Mouse (Mus musculus) frontal cortex, postnatal 36 days (tissue): ENCODE data around the gene Slc36a2.
A peak's percentile ranks its signal among the peaks of the same experiment; 100 is the strongest.

Source experiments
- DNase-seq, 2 experiments: peaks; one replicate each; pipeline ENCODE4 v3.0.0; 2022; ENCODE audit warnings: low spot score in 2 of 2

Gene Slc36a2

DNA sequence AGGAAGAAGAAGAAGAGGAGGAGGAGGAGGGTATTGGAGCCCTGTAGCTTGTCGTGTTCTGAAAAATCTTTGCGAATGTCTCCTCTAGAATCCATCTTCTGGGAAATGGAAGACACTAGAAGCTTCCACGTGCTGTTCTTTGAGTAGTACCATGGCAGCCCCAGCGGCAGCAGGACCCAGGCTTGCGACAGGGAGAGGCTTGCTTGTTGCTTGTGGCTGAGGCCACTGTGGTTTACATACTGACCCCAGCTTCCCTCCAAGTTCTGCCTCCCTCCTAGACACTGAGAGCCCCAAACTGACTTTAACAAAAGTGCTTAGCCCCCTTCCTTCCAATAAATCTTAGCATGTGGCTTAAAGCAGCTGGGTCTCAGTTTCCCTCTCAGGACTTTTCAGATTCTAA, 631 bp downstream of the Slc36a2 start:
- DNase-seq = no peak

DNA sequence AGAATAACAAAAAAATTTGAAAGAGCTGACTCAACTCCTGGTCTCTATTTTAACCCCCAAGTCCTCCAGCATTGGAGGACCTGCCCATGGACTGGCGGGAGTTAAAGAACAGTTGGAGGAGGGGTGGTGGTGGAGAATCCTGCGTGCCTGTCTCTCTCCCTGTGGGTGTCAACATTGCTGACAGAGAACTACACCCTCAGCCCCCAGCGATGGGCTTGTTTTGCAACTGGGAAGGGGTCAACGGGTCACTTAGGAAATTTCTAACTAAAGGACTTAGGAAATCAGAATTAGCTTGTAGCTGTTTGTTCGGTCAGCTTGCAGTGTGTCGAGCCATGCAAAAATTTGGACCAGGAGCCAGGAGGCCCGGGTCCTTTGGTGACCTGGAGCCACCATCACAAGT, 1.8 kb downstream of the Slc36a2 start:
- DNase-seq = no peak

DNA sequence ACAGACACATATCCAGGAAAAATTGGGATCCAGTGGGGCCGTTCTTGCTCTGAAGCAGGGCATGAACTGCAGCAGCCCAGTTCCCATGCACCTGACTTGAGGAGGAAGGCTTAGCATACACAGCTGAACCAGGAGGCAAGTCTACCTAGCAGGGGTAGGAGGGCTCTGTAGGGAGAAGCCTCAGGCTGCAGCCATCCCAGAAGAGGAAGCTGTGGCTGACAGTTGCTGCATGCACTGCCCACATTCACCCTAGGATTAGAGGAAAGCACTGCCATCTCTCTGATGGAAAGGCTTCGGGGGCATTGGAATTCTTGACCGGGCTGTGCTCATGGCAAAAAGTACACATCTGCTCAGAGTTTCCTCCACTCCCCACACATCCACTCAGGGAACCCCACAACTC, 5.0 kb downstream of the Slc36a2 start:
- no peak for DNase-seq

- DNase-seq = no peak
Measured at GRCm38 (mm10) chr11:55178830-55179229, 6.0 kb downstream of the Slc36a2 start.

- no peak for DNase-seq
Measured at GRCm38 (mm10) chr11:55170501-55170900, 14.4 kb downstream of the Slc36a2 start.

GRCm38 (mm10) chr11:55168914-55169313, 16.0 kb downstream of the Slc36a2 start:
- DNase-seq = no peak

DNA sequence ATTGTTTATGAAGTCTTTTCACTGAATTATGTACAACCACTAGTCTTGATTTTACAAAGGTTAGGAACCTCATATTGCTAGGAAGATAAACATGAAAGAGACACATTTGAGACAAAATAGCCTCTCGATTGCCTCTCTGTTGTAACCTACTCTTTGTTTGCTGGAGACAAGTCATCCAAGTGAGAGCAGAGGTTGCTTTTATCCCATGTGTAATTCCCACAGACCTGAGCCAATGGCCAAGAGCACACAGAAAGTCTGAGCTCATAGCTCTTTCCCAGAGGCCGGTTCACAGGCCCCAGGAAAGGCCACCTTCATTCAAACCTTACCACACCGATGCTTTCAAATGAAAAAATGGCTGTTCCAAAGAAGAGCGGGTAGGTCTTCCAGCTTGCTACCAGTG, 16.4 kb downstream of the Slc36a2 start:
- DNase-seq = no peak

DNA sequence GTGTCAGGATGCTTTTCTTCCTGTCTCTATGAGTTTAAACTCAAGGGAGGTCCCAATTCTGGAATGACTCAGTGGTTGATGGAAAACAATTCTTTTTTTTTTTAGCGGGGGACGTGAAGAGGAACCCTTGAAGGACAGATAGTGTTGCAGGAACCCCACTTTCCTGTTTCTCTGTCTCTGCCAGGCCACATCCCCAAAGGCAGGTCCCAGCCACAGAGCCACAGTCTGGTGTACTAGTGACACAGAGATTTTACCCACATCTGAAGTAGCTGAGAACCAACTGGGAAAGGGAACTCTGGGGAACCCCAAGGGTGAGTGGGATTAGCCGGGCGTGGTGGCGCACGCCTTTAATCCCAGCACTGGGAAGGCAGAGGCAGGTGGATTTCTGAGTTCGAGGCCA, 19.1 kb downstream of the Slc36a2 start:
- DNase-seq = no peak

DNA sequence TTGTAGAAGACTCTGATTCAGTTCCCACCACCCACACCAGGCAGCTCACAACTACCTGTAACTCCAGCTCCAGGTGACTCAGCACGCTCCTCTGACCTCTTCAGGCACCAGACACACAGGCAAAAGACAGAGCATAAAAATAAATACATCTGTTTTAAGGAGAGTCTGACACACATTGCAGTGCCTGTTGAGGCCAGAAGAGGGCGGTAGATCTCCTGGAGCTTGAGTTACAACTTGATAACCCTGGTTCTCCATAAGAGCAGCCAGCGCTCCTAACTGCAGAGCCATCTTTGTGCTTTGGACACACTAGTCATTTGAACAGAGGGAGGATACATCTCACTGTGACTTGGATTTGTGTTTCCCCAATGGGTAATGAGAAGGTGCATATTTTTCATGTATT, 20.2 kb downstream of the Slc36a2 start:
- DNase-seq = peak; percentile 36 to 72

- peak; percentile 58 to 74 for DNase-seq
Measured at GRCm38 (mm10) chr11:55162670-55163069, 22.2 kb downstream of the Slc36a2 start.

DNA sequence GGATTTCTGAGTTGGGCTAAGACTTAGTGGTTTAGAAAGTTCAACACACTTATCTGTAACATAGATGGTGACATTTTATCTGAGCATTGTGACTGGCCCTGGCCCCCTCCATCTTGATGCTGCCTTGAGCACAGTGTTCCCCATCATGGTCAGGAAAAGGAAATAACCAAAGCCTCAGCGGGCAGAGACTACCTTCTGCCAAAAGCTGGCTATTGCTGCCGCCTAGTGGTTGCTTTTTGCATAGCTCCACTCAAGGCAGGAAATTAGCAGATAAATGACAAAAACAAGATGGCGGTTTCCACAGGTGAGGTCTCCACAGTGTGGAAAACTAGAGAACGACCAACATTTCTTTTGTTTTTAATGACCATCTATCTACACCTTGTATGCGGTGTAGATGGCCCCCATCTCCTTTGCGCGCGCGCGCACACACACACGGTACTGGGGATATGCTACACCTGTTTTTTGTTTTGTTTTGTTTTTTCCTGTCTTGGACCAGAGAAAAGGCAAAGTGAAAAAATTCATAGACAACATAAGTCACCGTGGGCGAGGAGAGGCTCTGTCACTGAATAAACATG, 26.0 kb downstream of the Slc36a2 start:
- peak; percentile 83 to 88 for DNase-seq

DNA sequence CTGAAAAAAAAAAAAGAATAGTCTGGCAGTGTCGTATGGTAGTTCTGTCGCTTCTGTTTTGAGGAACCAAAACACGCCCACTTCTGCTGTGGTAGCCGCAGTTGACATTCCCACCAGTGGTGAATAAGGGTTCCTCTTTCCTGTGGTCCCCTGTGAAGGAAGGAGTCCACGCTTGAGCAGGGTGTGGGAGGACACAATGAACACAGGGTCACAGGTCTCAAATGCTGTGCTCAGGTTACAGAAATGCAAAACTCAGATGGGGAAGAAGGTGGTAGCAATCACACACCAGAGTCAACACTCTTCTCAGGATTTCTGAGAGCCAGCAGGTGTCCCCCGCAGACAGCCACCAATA, 29.8 kb downstream of the Slc36a2 start:
- no peak for DNase-seq

DNA sequence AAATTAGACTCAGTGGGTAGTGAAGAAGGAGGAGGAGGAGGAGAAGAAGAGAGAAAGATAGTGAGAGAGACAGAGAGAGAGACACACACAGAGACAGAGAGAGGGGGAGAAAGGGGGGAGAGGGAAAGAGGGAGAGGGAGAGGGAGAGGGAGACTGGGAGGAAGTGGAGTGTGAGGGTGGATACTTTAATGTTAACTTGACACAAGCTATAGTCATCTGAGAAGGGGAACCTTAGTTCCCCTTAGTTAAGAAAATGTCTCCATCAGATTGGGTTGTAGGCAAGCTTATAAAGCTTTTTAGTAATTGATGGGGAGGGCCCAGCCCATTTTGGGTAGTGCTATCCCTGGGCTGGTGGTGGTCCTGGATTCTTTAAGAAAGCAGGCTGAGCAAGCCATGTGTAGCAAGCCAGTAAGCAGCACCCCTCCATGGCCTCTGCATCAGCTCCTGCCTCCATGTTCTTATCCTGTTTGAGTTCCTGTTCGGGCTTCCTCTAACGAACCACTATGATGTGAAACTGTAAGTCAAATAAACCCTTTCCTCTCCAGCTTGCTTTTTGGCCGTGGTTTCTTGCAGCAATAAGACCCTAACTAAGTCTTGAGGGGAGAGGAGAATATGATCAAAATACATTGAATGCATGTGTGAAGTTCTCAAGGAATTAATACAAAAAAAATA, 30.3 kb downstream of the Slc36a2 start:
- no peak for DNase-seq

- no peak for DNase-seq
Measured at GRCm38 (mm10) chr11:55151608-55152007, 33.3 kb downstream of the Slc36a2 start, which contains the start of gene Slc36a3. Slc36a3 (minus strand) TSS chr11:55151708.

DNA sequence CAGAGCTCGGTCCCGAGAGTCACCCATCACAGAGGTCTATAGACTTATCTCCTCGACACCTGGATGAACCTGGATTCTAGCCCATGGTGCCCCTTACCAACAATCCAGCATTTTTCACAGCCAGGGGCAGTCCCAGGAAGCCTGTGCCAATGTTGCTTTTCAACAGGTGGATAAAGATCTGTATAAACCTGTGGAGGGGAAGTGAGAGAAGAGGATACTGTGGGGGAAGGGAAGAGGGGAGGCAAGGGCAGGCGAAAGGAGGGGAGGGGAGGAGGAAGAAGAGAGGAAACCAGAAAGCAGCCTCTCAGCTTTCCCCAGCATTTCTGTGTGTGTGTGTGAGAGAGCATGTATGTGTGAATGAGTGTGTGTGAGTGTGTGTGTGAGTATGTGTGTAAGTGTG, 36.4 kb downstream of the Slc36a2 start:
- DNase-seq = no peak

DNA sequence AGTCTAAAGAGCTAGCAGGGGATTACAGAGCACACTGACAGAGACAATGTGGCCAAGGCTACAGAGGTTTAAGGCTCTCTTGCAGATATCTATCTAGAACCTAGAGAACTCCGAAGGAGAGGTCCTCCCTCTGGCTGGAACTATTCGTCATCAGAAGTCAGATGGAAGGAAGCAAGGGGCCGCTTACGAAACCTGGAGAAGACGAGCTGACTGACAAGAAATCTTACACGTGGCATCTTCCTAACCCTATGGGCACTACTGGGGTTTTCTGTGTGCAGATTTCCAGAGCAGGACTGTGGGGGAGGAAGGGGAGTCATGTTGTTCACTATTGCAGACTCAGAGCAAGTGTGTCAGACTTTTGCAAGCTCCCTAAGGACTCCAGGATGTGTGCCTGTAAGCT, 37.5 kb downstream of the Slc36a2 start:
- DNase-seq = no peak

DNA sequence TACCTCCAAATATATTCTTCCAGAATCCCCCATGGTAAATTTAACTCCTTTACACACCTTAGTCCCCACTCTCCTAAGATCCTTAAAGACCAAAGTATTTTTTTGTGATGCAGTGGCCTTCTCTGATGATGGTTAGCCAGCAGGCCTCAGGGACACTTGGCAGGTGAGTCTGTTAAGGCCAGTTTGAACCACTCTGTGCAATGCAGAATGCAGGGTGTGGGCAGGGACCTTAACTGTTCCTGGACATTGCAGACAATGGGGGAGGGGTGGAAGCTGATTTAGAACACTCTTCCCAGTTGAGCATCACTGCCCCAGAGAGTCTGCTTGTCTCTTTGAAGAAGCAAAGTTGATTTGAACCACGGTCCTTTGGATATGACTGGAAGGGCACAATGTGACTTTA, 38.0 kb downstream of the Slc36a2 start:
- no peak for DNase-seq

DNA sequence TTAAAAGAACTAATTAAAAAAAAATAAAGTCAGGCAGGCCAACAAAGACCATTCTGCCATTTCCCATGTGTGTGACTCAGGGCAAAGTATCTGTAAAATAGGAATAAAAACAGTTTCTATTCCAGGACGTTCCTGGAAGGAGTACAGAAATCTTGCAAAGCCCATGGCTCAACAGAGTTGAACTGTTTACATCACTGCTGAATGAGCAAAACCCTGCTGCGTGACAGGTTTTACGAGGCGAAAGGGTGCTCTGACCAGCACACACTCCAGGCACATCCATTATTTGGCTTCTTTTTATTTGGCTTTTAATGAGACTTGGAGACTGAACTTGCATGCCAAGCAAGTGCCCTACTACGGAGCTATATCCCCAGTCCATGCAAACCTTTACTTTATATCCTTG, 40.9 kb downstream of the Slc36a2 start:
- DNase-seq = no peak

GRCm38 (mm10) chr11:55141502-55141901, 43.4 kb downstream of the Slc36a2 start:
- no peak for DNase-seq

DNA sequence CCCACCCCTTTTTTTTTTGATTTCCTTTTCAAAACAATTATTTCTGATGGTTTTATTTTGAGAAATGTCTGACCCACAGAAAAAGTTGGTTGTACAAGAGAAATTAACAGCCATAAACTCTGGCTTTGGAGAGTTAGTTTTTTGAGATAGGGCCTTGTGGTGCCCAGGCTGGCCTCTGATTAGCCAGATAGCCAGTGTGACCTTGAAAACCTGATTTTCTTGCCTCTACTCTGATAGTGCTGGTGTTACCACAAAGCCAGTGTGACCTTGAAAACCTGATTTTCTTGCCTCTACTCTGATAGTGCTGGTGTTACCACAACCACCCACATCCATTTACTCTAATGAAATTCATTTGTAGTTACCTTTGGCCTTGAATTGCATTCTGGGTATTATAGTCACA, 47.2 kb downstream of the Slc36a2 start:
- no peak for DNase-seq

DNA sequence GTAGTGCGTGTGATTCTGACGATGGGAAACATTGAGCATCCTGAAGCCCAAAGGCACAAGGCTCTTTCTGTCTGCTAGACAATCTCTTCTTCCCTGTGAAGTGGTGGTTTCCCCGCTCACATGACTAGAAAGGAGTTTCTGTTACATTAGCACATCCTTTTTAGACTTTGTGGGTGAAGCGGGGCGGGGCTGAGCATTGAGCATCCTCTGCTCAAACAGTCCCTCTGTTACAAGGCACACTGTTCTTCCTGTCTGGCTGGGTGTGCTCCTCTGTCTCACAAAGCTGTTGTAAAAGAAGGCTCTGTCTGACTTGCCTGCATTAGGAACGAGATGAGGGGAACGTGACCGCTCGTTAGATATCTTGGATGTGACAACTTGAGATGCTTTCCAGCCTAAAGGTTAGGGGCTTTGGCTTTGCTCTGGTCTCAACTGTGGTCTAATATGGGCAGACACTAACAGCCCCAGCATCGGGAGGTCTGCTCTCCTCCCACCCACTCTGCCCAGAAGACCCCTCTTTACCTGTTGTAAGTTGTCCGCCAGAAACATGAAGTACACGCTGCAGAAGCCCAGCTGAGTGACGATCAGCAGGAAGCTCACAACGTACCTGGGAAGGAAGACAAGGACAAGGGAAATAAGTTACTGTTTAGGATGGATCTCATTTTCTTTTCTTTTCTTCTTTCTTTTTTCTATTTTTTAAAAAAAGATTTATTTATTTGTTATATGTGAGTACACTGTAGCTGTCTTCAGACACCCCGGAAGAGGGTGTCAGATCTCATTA, 47.9 kb downstream of the Slc36a2 start:
- DNase-seq = peak in 1 of 2 experiments; percentile 30

- DNase-seq = no peak
Measured at GRCm38 (mm10) chr11:55134871-55135270, 50.0 kb downstream of the Slc36a2 start.

DNA sequence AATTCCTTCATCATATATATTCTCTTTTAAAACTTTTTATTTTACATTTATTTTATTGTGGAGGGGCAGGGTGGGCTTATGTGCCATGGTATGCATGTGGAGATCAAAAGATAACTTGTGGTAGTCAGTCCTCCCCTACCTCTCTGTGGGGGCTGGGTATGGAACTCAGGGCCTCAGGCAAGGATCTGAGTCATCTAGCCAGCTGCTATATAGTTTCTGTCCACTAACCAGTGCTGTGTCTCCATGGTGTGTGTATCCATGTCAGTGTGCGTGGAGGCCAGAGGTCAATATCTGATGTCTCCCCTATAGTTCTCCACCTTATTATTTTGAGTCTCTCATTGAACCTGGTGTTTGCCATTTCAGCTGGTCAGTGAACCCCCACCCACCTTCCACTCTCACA, 50.5 kb downstream of the Slc36a2 start:
- DNase-seq = no peak
